Mouse (Mus musculus): ENCODE data around the gene Efcab14. TPM values are rescaled to one million over a fixed set of nuclear protein-coding genes. Genes with fewer than 3 reads are reported as not detected.
A peak's percentile ranks its signal among the peaks of the same experiment; 100 is the strongest.

Efcab14 gene
- polyA plus RNA-seq, 1 experiment: 39.3 TPM

DNA sequence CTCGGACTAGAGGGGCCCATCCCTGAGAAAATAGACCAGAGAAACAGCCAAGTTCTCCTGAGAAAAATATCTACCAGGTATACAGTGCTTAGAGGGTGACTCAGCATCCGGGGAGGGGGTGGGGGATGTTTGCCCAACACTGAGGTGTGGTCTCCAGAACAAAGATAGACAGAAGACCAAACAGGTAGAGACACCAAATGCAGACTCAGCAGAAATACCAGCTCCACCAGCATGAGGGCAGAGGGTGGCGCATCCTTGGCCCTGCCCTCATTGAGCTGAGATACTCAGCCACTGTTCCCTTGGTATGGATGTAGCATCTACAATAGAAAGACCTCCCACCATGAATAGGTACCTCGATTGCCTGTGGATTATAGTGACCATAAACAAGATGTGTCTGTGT lies 2.7 kb upstream of the Efcab14 start:
- TF ChIP-seq CTCF (IDR thresholded peaks at IDR 0.05; ENCODE audit: borderline replicate concordance, insufficient read depth, low read length) (no peak), POLR2A (IDR thresholded peaks at IDR 0.05; ENCODE audit: low read depth, low read length) (no peak)
- Histone ChIP-seq H3K27ac (ENCODE audit: insufficient read depth, low read length) (no peak overlapping the region), H3K4me3 (ENCODE audit: insufficient read depth, low read length) (no peak overlapping the region), H3K4me1 (ENCODE audit: control insufficient read depth, insufficient read depth, low read length) (peaks cover 2% of the 10 kb centered on the region; the same call in 1 of the 2 replicates)

DNA sequence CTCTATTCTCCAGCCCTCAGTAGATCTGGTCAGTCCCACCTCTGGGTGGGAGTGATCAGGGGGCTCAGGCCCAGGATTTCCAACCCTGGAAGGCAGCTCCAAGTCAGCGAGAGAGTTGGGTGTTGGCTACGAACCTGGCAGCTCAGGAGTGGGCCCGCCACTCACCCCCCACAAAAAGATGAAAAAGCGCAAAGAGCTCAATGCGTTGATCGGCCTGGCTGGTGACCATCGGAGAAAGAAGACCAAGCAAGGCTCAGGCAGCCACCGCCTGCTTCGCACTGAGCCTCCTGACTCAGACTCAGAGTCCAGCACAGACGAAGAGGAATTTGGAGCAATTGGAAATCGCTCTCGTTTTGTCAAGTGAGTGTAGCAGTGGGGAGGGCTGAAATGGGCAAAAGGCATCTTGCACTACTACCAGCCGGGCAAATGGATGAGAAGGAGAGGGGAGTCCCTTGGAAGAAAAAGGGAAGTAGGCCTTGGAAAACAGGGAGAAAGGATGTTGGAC lies 989 bp downstream of the Efcab14 start:
- H3K4me3 ChIP-seq (ENCODE audit: insufficient read depth, low read length): peak overlapping the region; percentile 64
- H3K27ac ChIP-seq (ENCODE audit: insufficient read depth, low read length): no peak overlapping the region
- peaks cover 4% of the 10 kb centered on the region for H3K4me1 ChIP-seq (ENCODE audit: control insufficient read depth, insufficient read depth, low read length)
- TF ChIP-seq POLR2A (IDR thresholded peaks at IDR 0.05; ENCODE audit: low read depth, low read length) (no peak; the same call in 1 of the 2 replicates), CTCF (IDR thresholded peaks at IDR 0.05; ENCODE audit: borderline replicate concordance, insufficient read depth, low read length) (no peak)

DNA sequence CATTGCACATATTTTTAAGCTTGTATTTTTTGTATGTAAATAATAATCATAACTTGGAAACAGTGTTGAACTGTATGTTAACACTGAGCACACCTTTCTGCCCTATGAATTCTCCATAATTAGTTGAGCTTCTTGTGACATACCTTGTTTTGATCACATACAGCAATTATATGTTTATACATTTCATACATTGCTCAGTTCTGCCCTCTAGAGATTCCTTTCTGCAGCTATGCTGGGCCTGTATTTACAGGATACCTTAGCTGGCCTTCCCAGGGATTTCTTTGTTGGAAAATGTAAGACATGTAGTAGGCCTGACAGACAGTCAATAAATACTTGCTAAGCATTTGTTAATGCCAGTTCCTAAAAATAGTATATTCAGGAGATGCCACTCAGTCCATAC lies 5.1 kb downstream of the Efcab14 start:
- no peak overlapping the region for H3K27ac ChIP-seq (ENCODE audit: insufficient read depth, low read length)
- no peak overlapping the region for H3K4me3 ChIP-seq (ENCODE audit: insufficient read depth, low read length)
- H3K4me1 ChIP-seq (ENCODE audit: control insufficient read depth, insufficient read depth, low read length): peaks cover 4% of the 10 kb centered on the region
- TF ChIP-seq CTCF (IDR thresholded peaks at IDR 0.05; ENCODE audit: borderline replicate concordance, insufficient read depth, low read length): no peak
- no peak for TF ChIP-seq POLR2A (IDR thresholded peaks at IDR 0.05; ENCODE audit: low read depth, low read length)

DNA sequence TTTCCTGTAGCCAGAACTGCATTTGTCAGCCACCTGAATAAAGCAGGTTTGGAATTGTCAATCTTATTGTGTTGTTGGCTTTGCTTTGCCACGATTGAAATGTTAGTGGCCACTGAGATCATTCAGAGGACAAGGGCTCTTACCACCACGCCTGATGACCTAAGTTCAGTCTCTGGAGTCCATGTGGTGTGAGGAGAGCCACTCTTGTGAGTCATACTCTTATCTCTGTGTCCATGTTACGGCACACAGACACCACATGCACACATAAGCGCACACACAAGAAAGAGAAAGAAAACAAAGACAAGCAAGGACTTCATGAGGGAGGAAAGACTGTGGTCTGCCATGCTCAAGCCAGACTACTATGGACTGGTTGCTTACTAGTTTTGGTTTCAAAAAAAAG lies 5.6 kb downstream of the Efcab14 start:
- TF ChIP-seq POLR2A (IDR thresholded peaks at IDR 0.05; ENCODE audit: low read depth, low read length): no peak
- TF ChIP-seq CTCF (IDR thresholded peaks at IDR 0.05; ENCODE audit: borderline replicate concordance, insufficient read depth, low read length): no peak
- no peak overlapping the region for H3K4me3 ChIP-seq (ENCODE audit: insufficient read depth, low read length)
- no peak overlapping the region for H3K27ac ChIP-seq (ENCODE audit: insufficient read depth, low read length)
- H3K4me1 ChIP-seq (ENCODE audit: control insufficient read depth, insufficient read depth, low read length): peaks cover 4% of the 10 kb centered on the region

DNA sequence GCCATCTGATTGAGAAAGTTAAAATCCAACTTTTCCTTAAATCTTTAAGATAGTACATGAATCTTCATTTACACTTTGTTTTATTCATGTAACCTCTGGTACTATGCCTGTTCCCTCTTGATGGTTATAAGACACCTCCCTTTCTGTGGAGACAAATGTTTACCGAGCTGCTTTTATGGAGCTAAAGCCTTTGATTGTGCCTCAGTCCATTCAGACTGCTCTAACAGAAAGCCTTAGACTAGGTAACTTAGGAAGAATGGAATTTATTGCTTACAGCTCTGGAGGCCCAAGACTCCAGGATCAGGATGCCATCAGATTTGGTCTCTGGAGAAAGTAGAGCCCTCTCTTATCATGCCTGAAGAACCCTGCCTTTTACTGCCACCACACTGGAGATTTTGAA lies 10.6 kb downstream of the Efcab14 start:
- TF ChIP-seq POLR2A (IDR thresholded peaks at IDR 0.05; ENCODE audit: low read depth, low read length): no peak
- TF ChIP-seq CTCF (IDR thresholded peaks at IDR 0.05; ENCODE audit: borderline replicate concordance, insufficient read depth, low read length): no peak
- Histone ChIP-seq H3K4me3 (ENCODE audit: insufficient read depth, low read length) (no peak overlapping the region), H3K27ac (ENCODE audit: insufficient read depth, low read length) (no peak overlapping the region), H3K4me1 (ENCODE audit: control insufficient read depth, insufficient read depth, low read length) (peaks cover under 1% of the 10 kb centered on the region; the same call in 1 of the 2 replicates)

DNA sequence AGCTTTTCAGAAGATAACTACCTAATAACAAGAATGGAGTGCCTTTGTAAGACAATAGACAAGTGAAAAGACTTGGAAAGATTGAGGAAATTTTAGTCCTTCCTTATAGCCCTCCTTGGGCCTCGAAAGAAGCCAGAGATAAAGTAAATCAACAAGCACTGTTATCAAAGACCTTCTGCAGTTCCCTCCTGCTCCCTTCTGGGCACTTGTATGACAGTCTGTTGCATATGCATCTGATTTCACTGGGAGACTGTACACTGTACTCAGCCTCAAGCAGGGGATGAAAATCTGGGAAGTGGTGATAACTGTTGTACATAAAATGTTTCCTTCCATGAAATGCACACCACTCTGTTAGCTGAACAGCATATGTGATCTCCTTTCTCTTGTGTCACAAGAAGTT lies 11.8 kb downstream of the Efcab14 start:
- TF ChIP-seq CTCF (IDR thresholded peaks at IDR 0.05; ENCODE audit: borderline replicate concordance, insufficient read depth, low read length) (no peak), POLR2A (IDR thresholded peaks at IDR 0.05; ENCODE audit: low read depth, low read length) (no peak)
- Histone ChIP-seq H3K27ac (ENCODE audit: insufficient read depth, low read length) (no peak overlapping the region), H3K4me1 (ENCODE audit: control insufficient read depth, insufficient read depth, low read length) (no peaks in the 10 kb centered on the region), H3K4me3 (ENCODE audit: insufficient read depth, low read length) (no peak overlapping the region)

DNA sequence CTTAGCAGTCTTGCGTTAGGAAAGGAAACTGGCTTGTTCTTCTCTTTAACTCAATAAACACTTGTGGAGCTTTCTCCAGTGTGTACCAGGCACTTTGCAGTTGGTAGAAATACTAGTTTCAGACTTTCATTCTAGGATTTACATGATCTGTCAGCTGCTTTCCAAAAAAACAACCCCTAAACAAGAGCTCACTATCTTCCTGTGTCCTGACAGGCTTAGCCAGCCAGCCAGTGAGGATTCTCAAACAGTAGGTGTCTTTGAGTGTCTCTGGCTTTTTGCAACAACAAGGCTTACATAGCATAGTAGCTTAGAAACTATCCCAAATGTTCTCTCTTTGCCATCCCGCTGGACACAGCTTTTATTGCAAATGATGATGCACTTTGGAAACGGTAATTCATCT lies 16.6 kb downstream of the Efcab14 start:
- no peak for TF ChIP-seq CTCF (IDR thresholded peaks at IDR 0.05; ENCODE audit: borderline replicate concordance, insufficient read depth, low read length)
- no peak for TF ChIP-seq POLR2A (IDR thresholded peaks at IDR 0.05; ENCODE audit: low read depth, low read length)
- Histone ChIP-seq H3K4me3 (ENCODE audit: insufficient read depth, low read length) (no peak overlapping the region), H3K27ac (ENCODE audit: insufficient read depth, low read length) (no peak overlapping the region), H3K4me1 (ENCODE audit: control insufficient read depth, insufficient read depth, low read length) (peaks cover 2% of the 10 kb centered on the region; the same call in 1 of the 2 replicates)

DNA sequence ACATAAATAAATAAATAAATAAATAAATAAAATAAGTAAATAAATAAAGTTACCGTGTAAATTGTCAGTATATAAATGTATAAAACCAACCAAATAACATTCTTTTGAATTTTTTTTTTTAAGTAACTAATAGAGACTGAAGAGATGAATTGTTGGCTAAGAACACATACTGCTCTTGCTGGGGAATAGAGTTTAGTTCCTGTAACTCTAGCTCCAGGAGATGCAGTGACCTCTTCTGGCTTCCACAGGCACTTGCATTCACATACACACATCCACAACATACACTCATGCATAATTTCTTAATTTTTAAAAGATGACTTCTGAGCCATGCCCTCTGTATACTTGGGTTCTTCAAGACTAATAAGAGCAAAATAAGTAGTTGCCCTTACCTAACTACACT lies 17.3 kb downstream of the Efcab14 start:
- Histone ChIP-seq H3K4me1 (ENCODE audit: control insufficient read depth, insufficient read depth, low read length) (peaks cover 2% of the 10 kb centered on the region; the same call in 1 of the 2 replicates), H3K27ac (ENCODE audit: insufficient read depth, low read length) (no peak overlapping the region), H3K4me3 (ENCODE audit: insufficient read depth, low read length) (no peak overlapping the region)
- TF ChIP-seq POLR2A (IDR thresholded peaks at IDR 0.05; ENCODE audit: low read depth, low read length) (no peak), CTCF (IDR thresholded peaks at IDR 0.05; ENCODE audit: borderline replicate concordance, insufficient read depth, low read length) (no peak)

DNA sequence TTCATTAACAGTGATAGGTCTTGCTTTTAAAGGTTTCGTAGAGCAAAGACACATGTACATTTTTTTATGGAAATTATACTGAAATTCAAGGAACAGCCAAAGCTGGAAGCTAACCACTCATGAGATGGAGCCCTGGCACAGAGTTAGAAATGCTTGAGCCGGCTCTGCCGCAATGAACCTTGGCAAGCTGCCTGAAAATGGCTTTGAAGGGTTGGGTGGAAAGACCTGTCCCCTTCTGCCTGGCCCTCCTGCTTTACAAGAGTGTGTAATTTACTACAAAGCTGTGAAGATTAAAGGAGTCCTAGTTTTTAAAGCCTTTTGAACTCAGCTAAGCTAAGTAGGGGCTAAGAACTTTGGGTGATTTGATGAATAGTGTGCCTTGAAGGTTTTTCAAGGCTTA lies 23.7 kb downstream of the Efcab14 start:
- no peak overlapping the region for H3K4me3 ChIP-seq (ENCODE audit: insufficient read depth, low read length)
- TF ChIP-seq CTCF (IDR thresholded peaks at IDR 0.05; ENCODE audit: borderline replicate concordance, insufficient read depth, low read length) (no peak), POLR2A (IDR thresholded peaks at IDR 0.05; ENCODE audit: low read depth, low read length) (no peak)
- H3K27ac ChIP-seq (ENCODE audit: insufficient read depth, low read length): no peak overlapping the region
- peaks cover 2% of the 10 kb centered on the region; the same call in 1 of the 2 replicates for H3K4me1 ChIP-seq (ENCODE audit: control insufficient read depth, insufficient read depth, low read length)

DNA sequence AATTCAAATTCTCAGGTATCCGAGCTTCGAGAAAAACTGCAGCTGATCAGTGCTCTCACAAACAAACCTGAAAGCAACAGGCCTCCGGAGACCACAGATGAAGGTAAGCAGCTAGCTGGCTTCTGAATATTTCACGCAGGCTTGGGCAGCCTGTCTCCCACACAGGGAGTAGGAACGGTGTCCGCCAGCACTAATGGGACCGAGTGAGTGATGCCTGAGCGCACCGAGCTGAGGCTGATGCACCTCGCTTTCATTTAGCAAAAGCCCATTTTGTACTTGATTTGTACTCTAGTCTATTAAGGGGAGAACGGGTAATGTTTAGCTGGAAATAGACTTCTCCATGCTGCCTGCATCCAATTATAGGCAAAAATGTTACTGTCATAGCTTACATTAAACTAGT lies 27.0 kb downstream of the Efcab14 start:
- TF ChIP-seq CTCF (IDR thresholded peaks at IDR 0.05; ENCODE audit: borderline replicate concordance, insufficient read depth, low read length) (no peak), POLR2A (IDR thresholded peaks at IDR 0.05; ENCODE audit: low read depth, low read length) (no peak)
- Histone ChIP-seq H3K4me3 (ENCODE audit: insufficient read depth, low read length) (no peak overlapping the region), H3K4me1 (ENCODE audit: control insufficient read depth, insufficient read depth, low read length) (no peaks in the 10 kb centered on the region), H3K27ac (ENCODE audit: insufficient read depth, low read length) (no peak overlapping the region)

All from embryonic fibroblast, embryonic 13.5 days (primary cell).